In genomic region chr19:5804371-5804899, GRCm38 (mm10) we compare ENCODE assay signal across 8 mouse cellular contexts. TPM values are rescaled to one million over a fixed set of nuclear protein-coding genes. Genes with fewer than 3 reads are reported as not detected.
DNase-seq lines count a peak whose midpoint lies in the region; ATAC-seq and TF ChIP-seq lines count a peak whose summit lies in the region.

No protein-coding gene starts in this region.

- ATAC-seq in G1E (ENCODE audit: extremely low read depth, insufficient number of reproducible peaks, low FRiP score, poor library complexity, severe bottlenecking): no peak
- ATAC-seq in embryonic facial prominence, embryonic 11.5 days (replicated peaks; ENCODE audit: insufficient number of reproducible peaks, low FRiP score, low TSS enrichment, low read depth): no peak
- no peak for ATAC-seq in intestine, embryonic 15.5 days
- ATAC-seq in neural tube, embryonic 11.5 days (ENCODE audit: insufficient read depth, low FRiP score, low TSS enrichment): no peak

- H3K9me3 ChIP-seq in G1E (replicated peaks): no peaks in the 10 kb centered on the region
- no peaks in the 10 kb centered on the region for H3K9me3 ChIP-seq in embryonic facial prominence, embryonic 11.5 days (replicated peaks; ENCODE audit: control insufficient read depth, low read length)
- no peaks in the 10 kb centered on the region for H3K9me3 ChIP-seq in intestine, embryonic 15.5 days
- no peaks in the 10 kb centered on the region for H3K9me3 ChIP-seq in neural tube, embryonic 11.5 days (ENCODE audit: control insufficient read depth, low read length)

- WGBS in embryonic facial prominence, embryonic 11.5 days: 20% methylated on average over 8 of the region's 8 CpGs
- WGBS in intestine, embryonic 15.5 days: 30% methylated on average over 8 of the region's 8 CpGs
- 31% methylated on average over 8 of the region's 8 CpGs for WGBS in neural tube, embryonic 11.5 days

- peaks cover 16% of the 10 kb centered on the region for H3K36me3 ChIP-seq in G1E (replicated peaks)
- H3K36me3 ChIP-seq in embryonic facial prominence, embryonic 11.5 days (replicated peaks; ENCODE audit: control insufficient read depth, insufficient read depth, low read depth, low read length): no peaks in the 10 kb centered on the region
- no peaks in the 10 kb centered on the region for H3K36me3 ChIP-seq in intestine, embryonic 15.5 days
- no peaks in the 10 kb centered on the region for H3K36me3 ChIP-seq in neural tube, embryonic 11.5 days (ENCODE audit: control insufficient read depth, insufficient read depth, low read length)

- no peaks in the 10 kb centered on the region for H3K27me3 ChIP-seq in G1E (ENCODE audit: insufficient read depth, low read length)
- no peaks in the 10 kb centered on the region for H3K27me3 ChIP-seq in embryonic facial prominence, embryonic 11.5 days (ENCODE audit: control insufficient read depth, insufficient read depth, low read length)
- H3K27me3 ChIP-seq in intestine, embryonic 15.5 days (replicated peaks): no peaks in the 10 kb centered on the region
- H3K27me3 ChIP-seq in neural tube, embryonic 11.5 days (ENCODE audit: control insufficient read depth, insufficient read depth, low read length): no peaks in the 10 kb centered on the region

- no peak for TF ChIP-seq CTCF in layer of hippocampus, adult 2 months (conservative IDR thresholded peaks at IDR 0.05)
- no peak for TF ChIP-seq CTCF in G1E (IDR thresholded peaks at IDR 0.05; ENCODE audit: low read depth, low read length)

- peak overlapping the region; percentile 93 for H3K9ac ChIP-seq in embryonic facial prominence, embryonic 11.5 days (replicated peaks; ENCODE audit: low read length)
- H3K9ac ChIP-seq in intestine, embryonic 15.5 days: peak overlapping the region; percentile 63; the same call in 1 of the 2 replicates
- H3K9ac ChIP-seq in neural tube, embryonic 11.5 days (ENCODE audit: low read length): peak overlapping the region; percentile 96

- peak overlapping the region; percentile 52 for H3K4me3 ChIP-seq in layer of hippocampus, adult 2 months
- peak overlapping the region; percentile 88; the same call in 1 of the 2 replicates for H3K4me3 ChIP-seq in G1E (ENCODE audit: low read depth, low read length)
- H3K4me3 ChIP-seq in embryonic facial prominence, embryonic 11.5 days (ENCODE audit: low read depth, low read length): no peak overlapping the region
- no peak overlapping the region for H3K4me3 ChIP-seq in intestine, embryonic 15.5 days (replicated peaks)
- H3K4me3 ChIP-seq in neural tube, embryonic 11.5 days (ENCODE audit: low read depth, low read length): no peak overlapping the region

- DNase-seq in layer of hippocampus, adult 2 months (ENCODE audit: low spot score in 2 of 2): peak; percentile 66 to 80
- no peak for DNase-seq in layer of hippocampus, postnatal 25 days (ENCODE audit: extremely low spot score in 1 of 2, low spot score in 1 of 2)
- DNase-seq in G1E (ENCODE audit: low spot score): no peak
- DNase-seq in embryonic facial prominence, embryonic 11.5 days (ENCODE audit: low spot score): no peak
- DNase-seq in neural tube, embryonic 11.5 days (ENCODE audit: low spot score): no peak
- no peak for DNase-seq in ovary, postnatal 36 days (ENCODE audit: low spot score)
- no peak for DNase-seq in urinary bladder, postnatal 36 days (ENCODE audit: low spot score in 2 of 2)

- peak overlapping the region; percentile 38 for H3K4me2 ChIP-seq in embryonic facial prominence, embryonic 11.5 days (ENCODE audit: low read depth, low read length)
- peak overlapping the region; percentile 93 for H3K4me2 ChIP-seq in intestine, embryonic 15.5 days (replicated peaks)
- H3K4me2 ChIP-seq in neural tube, embryonic 11.5 days (ENCODE audit: low read depth): peak overlapping the region; percentile 90

- H3K27ac ChIP-seq in layer of hippocampus, adult 2 months: peak overlapping the region; percentile 100
- H3K27ac ChIP-seq in embryonic facial prominence, embryonic 11.5 days (replicated peaks; ENCODE audit: low read depth, low read length): peak overlapping the region; percentile 98
- H3K27ac ChIP-seq in intestine, embryonic 15.5 days: peak overlapping the region; percentile 100
- H3K27ac ChIP-seq in neural tube, embryonic 11.5 days (ENCODE audit: low read depth, low read length): peak overlapping the region; percentile 99

- peaks cover 61% of the 10 kb centered on the region for H3K4me1 ChIP-seq in G1E (ENCODE audit: insufficient read depth, low read depth, low read length)
- peaks cover 7% of the 10 kb centered on the region for H3K4me1 ChIP-seq in embryonic facial prominence, embryonic 11.5 days (ENCODE audit: control insufficient read depth, insufficient read depth, low read length)
- peaks cover 48% of the 10 kb centered on the region for H3K4me1 ChIP-seq in intestine, embryonic 15.5 days (replicated peaks)
- peaks cover 33% of the 10 kb centered on the region for H3K4me1 ChIP-seq in neural tube, embryonic 11.5 days (ENCODE audit: control insufficient read depth, insufficient read depth, low read length)

RNA-seq across cellular contexts. Expression of gene Scyl1, which starts 33.2 kb away (rescaled TPM):
- 10 to 100 TPM; 74.1 to 80.9 TPM for total RNA-seq in layer of hippocampus, adult 2 months (2021)
- 10 to 100 TPM; 68.6 to 71.8 TPM for total RNA-seq in layer of hippocampus, postnatal 25 days (2021)
- total RNA-seq in G1E (2014; fragmentation: Nextera tagmentation) (27.7 and 37.5 TPM in 2 replicates), G1E (2017) (40.3 and 41.2 TPM in 2 replicates)
- 65.6 and 72.6 TPM in 2 replicates for polyA plus RNA-seq in G1E (2012)
- 53.9 and 55.0 TPM in 2 replicates for polyA plus RNA-seq in embryonic facial prominence, embryonic 11.5 days (2014; fragmentation: Nextera tagmentation; extraction: Ambion mirVana)
- polyA plus RNA-seq in intestine, embryonic 15.5 days (2015; fragmentation: Nextera tagmentation; extraction: Ambion mirVana): 60.6 and 60.9 TPM in 2 replicates
- polyA plus RNA-seq in neural tube, embryonic 11.5 days (2014; fragmentation: Nextera tagmentation; extraction: Ambion mirVana): 63.9 and 67.4 TPM in 2 replicates

Comparison
In these comparisons a context has a peak if more than half of its experiments do, and no peak if none do; other contexts are left out.
1. DNase-seq: peak in layer of hippocampus, adult 2 months (2 of 2); none in layer of hippocampus, postnatal 25 days (0 of 2), G1E (single experiment), embryonic facial prominence, embryonic 11.5 days (single experiment), neural tube, embryonic 11.5 days (single experiment), ovary, postnatal 36 days (single experiment) and urinary bladder, postnatal 36 days (0 of 2).
2. H3K4me3 ChIP-seq: peak in layer of hippocampus, adult 2 months (single experiment) and G1E (single experiment); none in embryonic facial prominence, embryonic 11.5 days (single experiment), intestine, embryonic 15.5 days (single experiment) and neural tube, embryonic 11.5 days (single experiment).
3. H3K4me2 ChIP-seq: peak in every context shown above with its lines; median percentile 93 in intestine, embryonic 15.5 days; 90 in neural tube, embryonic 11.5 days; 38 in embryonic facial prominence, embryonic 11.5 days.
4. Peak in every context shown above with its lines, with median percentiles within 50 percentile points of each other: H3K27ac ChIP-seq and H3K9ac ChIP-seq.